Mouse (Mus musculus) heart, adult 10 weeks (tissue): ENCODE measurements around the gene Gm16381. TPM values are rescaled to one million over a fixed set of nuclear protein-coding genes. Genes with fewer than 3 reads are reported as not detected.

Experiments
- polyA plus RNA-seq: library from polyadenylated mRNA; stranded (reverse); fragments of 350-450 nt; fragmentation: Illumina TruSeq; extraction: RNeasy Lipid Tissue Mini Kit (QIAGEN cat#74804); gene quantifications from one replicate; pipeline ENCODE4 v1.2.3, GENCODE M21; 2014; ENCODE audit warnings: low read depth, low replicate concordance

The Gm16381 gene
- polyA plus RNA-seq, result not detected

GRCm38 (mm10) chr12:87644520-87644919, at the start of gene Gm16381:
Gene Gm16381, minus strand, starts transcription at chr12:87644620.

DNA sequence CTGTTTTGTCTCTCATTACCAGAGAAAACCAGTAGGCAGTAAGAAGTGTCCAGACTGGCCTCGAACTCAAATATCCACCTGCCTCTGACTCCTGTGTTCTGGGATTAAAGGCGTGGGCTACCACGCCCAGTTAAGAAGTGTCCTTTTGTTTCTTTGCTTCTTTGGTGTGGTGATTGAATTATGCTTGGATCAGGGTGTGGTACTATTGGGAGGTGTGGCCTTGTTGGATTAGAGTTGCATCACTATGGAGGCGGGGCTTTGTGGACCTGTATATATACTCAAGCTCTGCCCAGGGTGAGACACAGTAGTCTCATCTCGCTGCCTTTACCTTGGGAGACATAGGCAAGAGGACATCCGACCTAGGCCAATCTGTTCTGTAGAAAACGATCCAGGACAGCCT, 25.9 kb downstream of the Gm16381 start, which contains the start of gene Gm4027:
Gene Gm4027, plus strand, starts transcription at position 301 of the 400 bp plus-strand sequence.

DNA sequence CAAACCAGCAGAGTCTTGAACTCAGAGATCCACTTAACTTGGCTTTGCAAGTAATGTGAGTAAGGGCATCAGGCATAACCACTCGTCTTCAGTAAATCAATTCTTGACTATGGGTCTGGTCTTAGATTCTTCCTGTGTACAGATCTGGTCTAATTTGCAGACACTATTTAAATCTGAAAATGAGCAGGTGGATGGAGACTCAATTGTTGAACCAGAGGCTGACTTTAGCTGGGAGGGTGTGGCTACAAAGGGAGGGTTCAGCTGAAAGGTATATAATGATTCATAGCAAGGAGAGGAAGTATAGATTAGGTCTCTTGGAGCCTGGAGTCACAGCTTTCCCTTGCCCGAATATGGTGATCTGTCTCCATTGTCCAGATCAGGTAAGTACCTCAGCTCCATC, 42.0 kb downstream of the Gm16381 start, which contains the start of gene Oog1:
Gene Oog1, plus strand, starts transcription at position 301 of the 400 bp plus-strand sequence.

Other genes starting within 250 kb of the Gm16381 start
- 78.2 TPM for gene Slirp, start 200.7 kb downstream of the Gm16381 start, polyA plus RNA-seq
- gene Alkbh1, start 200.6 kb downstream of the Gm16381 start, polyA plus RNA-seq, result 8.1 TPM
- gene Snw1, start 172.3 kb downstream of the Gm16381 start, polyA plus RNA-seq, result 52.6 TPM
- not detected for gene Gm5788, start 149.9 kb downstream of the Gm16381 start, polyA plus RNA-seq
- not detected for gene Gm8300, start 130.3 kb downstream of the Gm16381 start, polyA plus RNA-seq
- not detected for gene Oog1, start 41.9 kb downstream of the Gm16381 start, polyA plus RNA-seq
- gene Gm4027, start 25.8 kb downstream of the Gm16381 start, polyA plus RNA-seq, result not detected
- not detected for gene Gm21319, start 131.1 kb upstream of the Gm16381 start, polyA plus RNA-seq
- not detected for gene Gm21936, start 150.9 kb upstream of the Gm16381 start, polyA plus RNA-seq
- gene BB287469, start 172.0 kb upstream of the Gm16381 start, polyA plus RNA-seq, result not detected
- gene Gm2001, start 197.7 kb upstream of the Gm16381 start, polyA plus RNA-seq, result not detected
- gene Gm2016, start 229.5 kb upstream of the Gm16381 start, polyA plus RNA-seq, result not detected